Mouse (Mus musculus): ENCODE measurements around the gene Cd207.
"Not testable (repeated sequence)": the region's sequence is repeated elsewhere in the genome, so short reads cannot be mapped to it uniquely, and the experiment has no call there.

Gene Cd207

GRCm38 (mm10) chr6:83697932-83698331 is 20.3 kb upstream of the Cd207 start:
- no peak for DNase-seq (ENCODE audit: low spot score)

- no peak for DNase-seq (ENCODE audit: low spot score)
These were observed 19.0 kb upstream of the Cd207 start for GRCm38 (mm10) chr6:83696684-83697083.

GRCm38 (mm10) chr6:83695731-83696130 is 18.1 kb upstream of the Cd207 start:
- DNase-seq (ENCODE audit: low spot score), result no peak

GRCm38 (mm10) chr6:83693835-83694234 is 16.2 kb upstream of the Cd207 start:
- no peak for DNase-seq (ENCODE audit: low spot score)

GRCm38 (mm10) chr6:83692962-83693361 is 15.3 kb upstream of the Cd207 start:
- no peak for DNase-seq (ENCODE audit: low spot score)

- DNase-seq (ENCODE audit: low spot score), result no peak
These were observed 13.3 kb upstream of the Cd207 start for GRCm38 (mm10) chr6:83690936-83691335.

- peak; percentile 40 for DNase-seq (ENCODE audit: low spot score)
These were observed 12.6 kb upstream of the Cd207 start for GRCm38 (mm10) chr6:83690277-83690676.

- no peak for DNase-seq (ENCODE audit: low spot score)
These were observed 11.7 kb upstream of the Cd207 start for GRCm38 (mm10) chr6:83689374-83689773.

- peak; percentile 55 for DNase-seq (ENCODE audit: low spot score)
These were observed 4.3 kb downstream of the Cd207 start for GRCm38 (mm10) chr6:83673395-83673794.

- DNase-seq (ENCODE audit: low spot score), result no peak
These were observed 12.6 kb downstream of the Cd207 start for GRCm38 (mm10) chr6:83665009-83665408.

GRCm38 (mm10) chr6:83660821-83661220 is 16.8 kb downstream of the Cd207 start:
- no peak for DNase-seq (ENCODE audit: low spot score)

GRCm38 (mm10) chr6:83656087-83656486 is 21.6 kb downstream of the Cd207 start, which contains the start of gene Clec4f:
Clec4f (minus strand) TSS chr6:83656187.
- DNase-seq (ENCODE audit: low spot score), result no peak

GRCm38 (mm10) chr6:83646715-83647114 is 30.9 kb downstream of the Cd207 start:
- DNase-seq (ENCODE audit: low spot score), result no peak

GRCm38 (mm10) chr6:83635329-83635728 is 42.3 kb downstream of the Cd207 start:
- no peak for DNase-seq (ENCODE audit: low spot score)

- DNase-seq (ENCODE audit: low spot score), result not testable (repeated sequence)
These were observed 43.0 kb downstream of the Cd207 start for GRCm38 (mm10) chr6:83634631-83635030.

- not testable (repeated sequence) for DNase-seq (ENCODE audit: low spot score)
These were observed 43.6 kb downstream of the Cd207 start for GRCm38 (mm10) chr6:83634106-83634505.

- no peak for DNase-seq (ENCODE audit: low spot score)
These were observed 45.8 kb downstream of the Cd207 start for GRCm38 (mm10) chr6:83631815-83632214.

- DNase-seq (ENCODE audit: low spot score), result no peak
These were observed 50.9 kb downstream of the Cd207 start for GRCm38 (mm10) chr6:83626781-83627180.
